Mouse (Mus musculus) R1 (cell line): ENCODE results near the gene Sprr2a1.
"Not testable (repeated sequence)": the region's sequence is repeated elsewhere in the genome, so short reads cannot be mapped to it uniquely, and the experiment has no call there.

Source experiments
- DNase-seq: peaks from one replicate; pipeline ENCODE4 v3.0.0-alpha.2; 2018; ENCODE audit warnings: low read depth, low spot score

The Sprr2a1 gene

DNA sequence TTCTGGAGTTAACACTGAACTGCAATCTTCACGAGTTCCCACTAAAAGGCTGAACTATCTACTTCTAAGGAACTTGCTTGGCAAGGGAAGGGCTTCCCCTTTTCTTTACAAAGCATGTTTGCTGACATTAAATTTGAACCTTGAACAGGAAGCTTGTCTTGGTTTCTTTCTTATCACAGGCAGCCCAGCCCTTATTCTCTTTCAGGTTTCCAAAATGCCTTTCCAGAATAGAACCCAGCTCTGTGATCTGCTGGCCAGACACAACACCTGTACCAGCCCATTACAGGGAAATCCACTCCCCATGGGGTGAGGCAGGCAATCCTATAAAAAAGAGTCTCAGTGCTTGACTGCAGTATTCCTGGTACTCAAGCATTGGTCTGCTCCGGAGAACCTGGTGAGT, at the start of gene Sprr2a1, which contains the start of gene Sprr2a2:
Gene Sprr2a1, plus strand, starts transcription at position 231 of the 400 bp plus-strand sequence.
Gene Sprr2a2, plus strand, starts transcription at position 352 of the 400 bp plus-strand sequence.
- not testable (repeated sequence) for DNase-seq

DNA sequence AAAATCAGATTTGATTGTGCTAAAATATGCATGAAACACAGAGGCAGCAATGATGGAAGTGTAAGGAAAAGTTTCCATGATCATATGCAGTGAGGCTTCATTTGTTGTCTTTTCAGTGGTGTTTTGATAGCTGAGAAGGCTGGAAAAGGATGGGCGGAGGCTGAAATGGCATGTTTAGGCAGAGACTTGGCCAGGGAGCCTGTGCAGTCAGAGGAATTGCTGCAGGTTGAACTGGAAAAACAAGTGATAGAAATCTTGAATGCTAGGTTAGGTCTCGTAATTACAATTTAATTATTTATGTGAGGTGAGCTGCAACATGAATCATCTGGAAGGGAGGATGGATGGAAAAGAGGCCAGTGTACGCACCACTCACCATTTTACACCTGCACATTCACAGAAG, 45.8 kb upstream of the Sprr2a1 start:
- no peak for DNase-seq

DNA sequence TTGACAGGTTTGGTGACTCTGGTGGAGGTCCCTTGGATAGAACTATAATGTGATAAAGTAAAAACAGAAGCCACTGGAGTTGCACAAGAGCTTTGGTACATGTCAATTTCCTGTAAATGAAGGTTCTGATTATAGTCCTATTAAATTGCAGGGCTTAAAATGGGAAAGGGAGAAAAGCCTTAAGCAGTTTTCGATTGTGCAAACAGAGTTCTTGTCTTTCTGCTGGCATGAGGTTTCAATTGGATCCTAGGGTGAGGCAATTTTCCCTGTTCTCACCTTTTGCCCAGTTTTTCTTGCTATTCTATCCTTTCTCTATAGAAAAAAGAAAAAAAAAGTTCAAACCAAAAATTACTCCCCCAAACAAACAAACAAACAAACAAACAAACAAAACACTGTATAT, 38.7 kb upstream of the Sprr2a1 start:
- DNase-seq: no peak

DNA sequence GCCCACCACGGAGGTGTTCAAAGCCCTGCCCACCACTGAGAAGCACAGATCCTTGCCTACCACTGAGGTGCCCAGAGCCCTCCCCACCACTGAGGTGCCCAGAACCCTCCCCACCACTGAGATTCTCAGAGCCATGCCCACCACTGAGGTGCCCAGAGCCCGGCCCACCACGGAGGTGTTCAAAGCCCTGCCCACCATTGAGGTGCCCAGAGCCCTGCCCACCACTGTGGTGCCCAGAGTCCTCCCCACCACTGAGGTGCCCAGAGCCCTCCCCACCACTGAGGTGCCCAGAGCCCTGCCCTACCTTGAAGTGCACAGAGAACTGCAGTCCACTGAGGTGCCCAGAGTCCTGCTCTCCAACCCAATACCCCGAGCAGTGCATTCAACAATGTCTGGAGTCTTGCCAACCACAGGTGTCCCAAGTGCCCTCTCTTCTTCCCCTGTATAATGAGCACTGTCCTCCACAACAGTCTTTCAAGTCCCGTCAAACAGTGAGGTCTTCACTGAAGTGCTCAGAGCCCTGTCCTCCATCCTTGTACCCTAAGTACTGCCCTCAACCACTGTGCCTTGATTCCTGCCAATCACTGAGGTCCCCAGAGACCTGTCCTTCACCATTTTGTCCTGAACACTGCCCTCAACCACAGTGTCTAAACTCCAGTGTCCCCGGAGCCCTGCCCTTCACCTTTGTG, 19.9 kb upstream of the Sprr2a1 start:
- DNase-seq: no peak

DNA sequence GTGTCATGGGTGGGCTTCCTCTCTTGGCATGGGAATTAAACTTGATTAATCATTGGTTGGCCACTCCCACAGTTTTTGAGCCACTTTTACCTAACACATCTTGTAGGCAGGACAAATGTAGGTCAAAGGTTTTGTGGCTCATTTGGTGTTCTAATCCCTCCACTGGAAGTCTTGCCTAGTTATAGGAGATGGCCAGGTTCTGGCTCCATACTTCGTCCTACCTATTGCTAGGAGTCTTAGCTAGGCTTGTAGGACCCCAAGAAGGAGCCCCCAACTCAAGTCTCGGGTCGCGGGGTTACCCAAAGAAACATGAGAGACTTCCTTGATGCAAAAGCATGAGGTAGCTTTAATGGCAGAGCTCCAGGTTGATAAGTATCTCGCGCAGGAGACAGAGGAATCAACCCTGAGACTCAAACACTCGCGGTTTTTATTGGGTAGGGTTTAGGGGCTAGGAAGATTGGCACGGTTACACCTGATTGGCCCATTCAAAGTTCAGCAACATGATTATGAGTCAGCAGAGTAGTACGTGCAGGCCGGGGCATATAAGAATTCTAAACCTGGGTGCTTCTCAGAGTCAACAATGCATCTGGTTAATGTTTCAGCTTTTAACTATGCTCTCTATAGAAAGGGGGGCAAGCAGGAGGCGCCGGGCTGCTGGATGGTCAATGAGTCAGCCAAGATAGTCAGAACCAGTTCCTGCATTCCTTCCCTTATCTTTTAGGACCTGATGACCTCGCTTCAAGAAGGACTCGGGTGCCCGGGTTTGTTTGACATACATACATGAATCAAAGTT, 4.3 kb upstream of the Sprr2a1 start:
- DNase-seq: not testable (repeated sequence)

DNA sequence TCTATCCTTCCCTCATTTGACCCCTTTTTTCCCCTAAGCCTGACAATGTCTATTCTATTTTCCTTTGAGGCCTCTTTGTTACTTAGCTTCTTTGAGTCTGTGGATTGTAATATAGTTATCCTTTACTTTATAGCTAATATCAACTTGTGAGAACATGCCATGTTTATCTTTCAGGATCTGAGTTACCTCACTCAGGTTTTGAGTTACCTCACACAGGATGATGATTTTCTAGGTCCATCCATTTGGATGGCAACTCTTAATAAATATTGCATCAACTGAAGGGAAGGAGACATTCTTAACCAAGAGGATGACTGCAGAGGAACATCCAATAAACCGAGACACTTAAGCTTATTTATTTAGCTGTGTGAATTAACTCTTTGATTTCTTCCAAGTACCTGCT, 3.5 kb upstream of the Sprr2a1 start:
- DNase-seq: not testable (repeated sequence)

DNA sequence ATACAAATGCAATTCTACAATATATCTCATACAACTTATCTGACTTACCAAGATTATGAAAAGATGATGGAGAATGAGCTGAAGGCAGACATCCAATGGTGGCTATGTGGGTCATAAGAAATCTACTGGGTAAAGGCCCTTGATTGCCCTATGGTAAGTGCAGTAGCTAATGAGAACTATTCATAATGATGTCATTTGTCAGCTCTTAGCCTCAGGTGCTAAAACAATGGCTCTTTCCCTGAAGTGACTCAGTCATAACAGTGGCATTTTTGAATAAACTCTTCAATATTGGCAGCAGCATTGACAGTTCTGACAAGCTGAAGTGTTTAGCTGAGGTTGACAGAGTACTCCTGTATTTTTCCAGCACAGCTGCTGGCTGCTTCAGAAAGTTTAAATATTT, 1.9 kb upstream of the Sprr2a1 start:
- not testable (repeated sequence) for DNase-seq

DNA sequence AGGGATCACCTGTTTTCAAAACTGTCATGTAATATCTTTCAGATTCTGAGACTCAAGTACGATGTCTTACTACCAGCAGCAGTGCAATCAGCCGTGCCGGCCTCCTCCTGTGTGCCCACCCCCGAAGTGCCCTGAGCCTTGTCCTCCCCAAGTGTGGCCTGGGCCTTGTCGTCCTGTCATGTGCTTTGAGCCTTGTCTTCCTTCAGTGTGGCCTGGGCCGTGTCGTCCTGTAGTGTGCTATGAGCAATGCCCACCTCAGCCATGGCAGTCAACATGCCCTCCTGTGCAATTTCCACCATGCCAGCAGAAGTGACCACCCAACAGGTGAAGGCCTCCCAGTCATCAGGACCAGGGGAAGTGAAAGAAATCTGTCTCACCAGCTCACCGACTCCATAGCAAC, 3.4 kb downstream of the Sprr2a1 start:
- not testable (repeated sequence) for DNase-seq

DNA sequence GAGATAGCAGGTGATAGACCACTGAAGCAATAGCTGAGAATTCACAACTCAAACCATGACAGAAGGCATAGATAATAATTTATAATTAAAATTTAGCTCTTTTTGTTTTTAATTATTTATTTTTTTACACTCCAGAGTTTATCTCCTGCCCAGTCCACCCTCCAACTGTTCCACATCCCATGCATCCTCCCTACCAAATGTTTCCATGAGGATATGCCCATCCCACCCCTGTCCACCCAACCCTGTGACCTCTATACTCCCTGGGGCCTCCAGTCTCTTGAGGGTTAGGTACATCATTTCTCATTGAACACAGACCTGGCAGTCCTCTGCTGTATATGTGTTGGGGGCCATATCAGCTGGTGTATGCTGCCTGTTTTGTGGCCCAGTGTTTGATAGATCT, 8.1 kb downstream of the Sprr2a1 start:
- not testable (repeated sequence) for DNase-seq

DNA sequence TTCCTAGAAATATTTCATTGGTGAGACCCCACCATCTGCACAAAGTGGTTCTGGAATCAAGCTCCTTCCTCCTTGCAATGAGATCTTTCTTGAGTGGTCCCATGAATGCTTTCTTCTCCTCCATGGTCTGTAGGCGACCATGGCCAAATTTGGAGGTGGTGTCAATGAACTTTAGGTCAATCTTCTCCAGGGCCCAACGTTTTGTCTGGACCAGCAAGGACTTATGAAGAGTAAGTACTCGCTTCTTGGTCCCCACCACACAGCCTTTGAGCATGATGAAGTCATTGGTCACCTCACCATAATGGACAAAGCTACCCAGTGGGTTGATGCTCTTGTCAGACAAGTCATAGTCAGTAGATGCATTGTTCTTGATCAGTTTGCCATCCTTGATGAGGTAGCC, 11.8 kb downstream of the Sprr2a1 start:
- not testable (repeated sequence) for DNase-seq

DNA sequence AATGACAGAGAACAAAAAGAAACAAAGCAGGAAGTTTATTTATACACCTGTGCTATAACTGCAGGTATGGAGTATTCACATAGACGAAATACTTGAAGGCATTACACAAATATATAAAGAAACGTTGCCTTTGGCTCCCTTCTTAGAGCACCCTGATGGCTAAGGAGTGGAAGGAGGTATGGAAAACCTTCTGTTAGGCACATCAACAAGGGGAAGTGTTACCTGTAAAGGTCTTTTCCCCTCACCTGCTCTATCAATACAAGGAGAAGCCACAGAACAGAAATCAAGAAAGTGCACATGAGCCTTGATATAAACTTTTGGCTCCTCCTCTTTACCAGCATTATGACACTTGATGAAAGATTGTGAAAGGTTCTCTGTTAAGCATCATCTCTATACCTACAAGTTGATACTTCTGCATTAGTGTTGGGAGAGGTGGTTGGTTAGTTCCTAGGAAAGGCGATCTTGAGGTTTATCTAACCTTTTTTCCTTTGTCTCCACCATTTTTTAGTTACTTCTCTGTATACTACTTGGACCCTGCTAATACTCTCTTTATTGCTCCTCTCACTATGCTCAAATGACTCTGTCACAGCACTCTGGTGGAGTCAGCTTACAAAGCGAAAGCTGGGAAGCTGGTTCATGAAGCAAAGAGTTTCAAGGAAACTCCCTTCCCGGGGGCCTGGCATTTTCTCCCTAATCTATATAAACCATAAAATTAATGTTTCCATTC, 21.0 kb downstream of the Sprr2a1 start:
- not testable (repeated sequence) for DNase-seq

DNA sequence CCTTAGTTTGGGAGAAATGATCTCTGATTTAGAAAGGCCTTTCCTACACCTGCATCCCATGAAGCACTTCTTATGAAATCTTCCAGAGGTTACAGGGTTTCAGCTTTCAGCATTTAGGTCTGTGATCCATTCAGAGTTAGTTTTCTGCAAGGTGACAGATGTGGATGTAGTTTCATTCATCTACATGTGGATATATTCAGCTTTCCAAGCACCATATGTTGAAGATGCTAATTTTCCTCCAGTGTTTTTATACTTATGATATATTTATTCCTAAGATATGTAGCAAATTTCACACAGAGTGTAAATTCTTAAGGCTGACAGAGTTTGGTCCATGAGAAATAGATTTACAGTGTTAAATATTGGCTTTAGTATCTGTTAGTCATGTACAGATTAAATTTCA, 23.1 kb downstream of the Sprr2a1 start:
- DNase-seq: not testable (repeated sequence)

DNA sequence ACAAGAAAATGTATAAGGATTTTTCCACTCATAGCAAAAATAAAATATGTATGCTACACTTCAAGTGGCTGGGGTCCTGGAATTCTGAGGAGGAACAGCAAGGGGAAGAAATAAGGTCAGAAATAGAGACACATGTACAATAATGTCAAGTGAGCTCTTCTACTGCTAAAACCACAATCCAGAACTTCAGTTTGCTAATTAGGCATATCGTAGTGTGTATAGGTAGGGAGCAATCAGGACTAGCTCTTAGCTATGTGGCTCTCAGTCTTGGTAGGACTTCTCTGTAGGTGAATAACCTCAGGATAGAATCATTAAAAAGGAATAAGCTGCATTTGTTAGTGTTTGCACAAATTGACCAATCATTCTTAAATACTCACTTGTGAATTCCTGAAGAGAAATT, 23.6 kb downstream of the Sprr2a1 start:
- DNase-seq: not testable (repeated sequence)

DNA sequence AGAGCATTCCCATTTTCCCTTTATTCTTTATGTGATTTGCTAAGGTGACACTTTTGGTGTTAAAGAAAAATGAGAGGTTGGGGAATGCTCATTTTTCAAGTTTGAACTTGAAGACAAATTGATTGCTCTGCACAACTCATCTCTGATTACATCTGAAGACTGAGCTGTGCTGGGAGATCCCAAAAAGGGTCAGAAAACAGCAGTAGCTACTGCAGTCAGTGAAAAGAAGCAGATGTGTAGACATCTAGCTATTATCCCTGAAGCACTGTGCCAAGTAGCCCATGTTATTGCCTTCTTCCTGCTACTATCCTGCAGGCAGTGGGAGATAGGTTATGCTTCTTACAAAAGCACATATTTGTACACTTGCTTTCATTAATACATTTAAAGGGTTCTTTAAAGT, 29.2 kb downstream of the Sprr2a1 start:
- DNase-seq: not testable (repeated sequence)

DNA sequence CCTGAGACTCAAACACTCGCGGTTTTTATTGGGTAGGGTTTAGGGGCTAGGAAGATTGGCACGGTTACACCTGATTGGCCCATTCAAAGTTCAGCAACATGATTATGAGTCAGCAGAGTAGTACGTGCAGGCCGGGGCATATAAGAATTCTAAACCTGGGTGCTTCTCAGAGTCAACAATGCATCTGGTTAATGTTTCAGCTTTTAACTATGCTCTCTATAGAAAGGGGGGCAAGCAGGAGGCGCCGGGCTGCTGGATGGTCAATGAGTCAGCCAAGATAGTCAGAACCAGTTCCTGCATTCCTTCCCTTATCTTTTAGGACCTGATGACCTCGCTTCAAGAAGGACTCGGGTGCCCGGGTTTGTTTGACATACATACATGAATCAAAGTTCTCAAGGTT, 30.6 kb downstream of the Sprr2a1 start:
- not testable (repeated sequence) for DNase-seq

DNA sequence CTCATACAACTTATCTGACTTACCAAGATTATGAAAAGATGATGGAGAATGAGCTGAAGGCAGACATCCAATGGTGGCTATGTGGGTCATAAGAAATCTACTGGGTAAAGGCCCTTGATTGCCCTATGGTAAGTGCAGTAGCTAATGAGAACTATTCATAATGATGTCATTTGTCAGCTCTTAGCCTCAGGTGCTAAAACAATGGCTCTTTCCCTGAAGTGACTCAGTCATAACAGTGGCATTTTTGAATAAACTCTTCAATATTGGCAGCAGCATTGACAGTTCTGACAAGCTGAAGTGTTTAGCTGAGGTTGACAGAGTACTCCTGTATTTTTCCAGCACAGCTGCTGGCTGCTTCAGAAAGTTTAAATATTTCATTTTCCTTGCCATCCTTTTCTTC, 32.9 kb downstream of the Sprr2a1 start:
- not testable (repeated sequence) for DNase-seq

DNA sequence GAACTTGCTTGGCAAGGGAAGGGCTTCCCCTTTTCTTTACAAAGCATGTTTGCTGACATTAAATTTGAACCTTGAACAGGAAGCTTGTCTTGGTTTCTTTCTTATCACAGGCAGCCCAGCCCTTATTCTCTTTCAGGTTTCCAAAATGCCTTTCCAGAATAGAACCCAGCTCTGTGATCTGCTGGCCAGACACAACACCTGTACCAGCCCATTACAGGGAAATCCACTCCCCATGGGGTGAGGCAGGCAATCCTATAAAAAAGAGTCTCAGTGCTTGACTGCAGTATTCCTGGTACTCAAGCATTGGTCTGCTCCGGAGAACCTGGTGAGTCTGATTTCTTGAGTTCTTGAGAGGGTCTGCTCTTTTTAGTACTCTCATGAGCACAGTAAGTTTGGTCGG, 34.9 kb downstream of the Sprr2a1 start:
- not testable (repeated sequence) for DNase-seq

DNA sequence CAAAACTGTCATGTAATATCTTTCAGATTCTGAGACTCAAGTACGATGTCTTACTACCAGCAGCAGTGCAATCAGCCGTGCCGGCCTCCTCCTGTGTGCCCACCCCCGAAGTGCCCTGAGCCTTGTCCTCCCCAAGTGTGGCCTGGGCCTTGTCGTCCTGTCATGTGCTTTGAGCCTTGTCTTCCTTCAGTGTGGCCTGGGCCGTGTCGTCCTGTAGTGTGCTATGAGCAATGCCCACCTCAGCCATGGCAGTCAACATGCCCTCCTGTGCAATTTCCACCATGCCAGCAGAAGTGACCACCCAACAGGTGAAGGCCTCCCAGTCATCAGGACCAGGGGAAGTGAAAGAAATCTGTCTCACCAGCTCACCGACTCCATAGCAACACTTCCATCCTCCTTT, 38.3 kb downstream of the Sprr2a1 start:
- DNase-seq: not testable (repeated sequence)

DNA sequence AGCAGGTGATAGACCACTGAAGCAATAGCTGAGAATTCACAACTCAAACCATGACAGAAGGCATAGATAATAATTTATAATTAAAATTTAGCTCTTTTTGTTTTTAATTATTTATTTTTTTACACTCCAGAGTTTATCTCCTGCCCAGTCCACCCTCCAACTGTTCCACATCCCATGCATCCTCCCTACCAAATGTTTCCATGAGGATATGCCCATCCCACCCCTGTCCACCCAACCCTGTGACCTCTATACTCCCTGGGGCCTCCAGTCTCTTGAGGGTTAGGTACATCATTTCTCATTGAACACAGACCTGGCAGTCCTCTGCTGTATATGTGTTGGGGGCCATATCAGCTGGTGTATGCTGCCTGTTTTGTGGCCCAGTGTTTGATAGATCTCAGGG, 42.9 kb downstream of the Sprr2a1 start:
- not testable (repeated sequence) for DNase-seq

DNA sequence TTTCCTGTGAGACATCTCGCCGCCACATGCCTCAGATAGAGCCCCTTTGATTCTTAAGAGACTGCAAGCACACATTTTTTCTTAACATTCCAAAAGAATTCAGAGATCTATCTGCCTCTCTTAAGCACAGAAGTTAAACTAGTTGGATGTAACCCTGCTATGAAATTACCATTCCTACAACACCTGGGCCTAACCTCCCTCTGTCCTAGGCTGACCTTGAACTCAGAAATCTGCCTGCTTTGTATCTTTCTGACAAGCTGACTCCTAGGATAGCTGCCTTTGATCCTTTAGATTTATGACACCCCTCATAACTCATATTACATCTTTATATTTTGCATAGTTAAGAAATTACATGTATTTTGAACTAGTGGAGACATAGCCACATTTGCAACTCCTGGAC, 47.9 kb downstream of the Sprr2a1 start:
- DNase-seq: not testable (repeated sequence)
